Mouse (Mus musculus) adrenal gland, postnatal 14 days (tissue): ENCODE data around the gene Trpm1. TPM values are rescaled to one million over a fixed set of nuclear protein-coding genes. Genes with fewer than 3 reads are reported as not detected.

Source experiments
- DNase-seq: peaks from one replicate; pipeline ENCODE4 v3.0.0; 2021; ENCODE audit warnings: mixed read lengths
- microRNA-seq, 2 experiments: library from miRNA; unstranded; fragments of <30 nt; microRNA quantifications; one replicate each; pipeline ENCODE4 v1.2.0; 2021
- total RNA-seq: library from RNA; stranded (reverse); gene quantifications from 2 replicates; pipeline ENCODE4 v1.2.3, GENCODE M21; 2021

Trpm1 gene
- total RNA-seq, 1 experiment from 2014 or later, result not detected

DNA sequence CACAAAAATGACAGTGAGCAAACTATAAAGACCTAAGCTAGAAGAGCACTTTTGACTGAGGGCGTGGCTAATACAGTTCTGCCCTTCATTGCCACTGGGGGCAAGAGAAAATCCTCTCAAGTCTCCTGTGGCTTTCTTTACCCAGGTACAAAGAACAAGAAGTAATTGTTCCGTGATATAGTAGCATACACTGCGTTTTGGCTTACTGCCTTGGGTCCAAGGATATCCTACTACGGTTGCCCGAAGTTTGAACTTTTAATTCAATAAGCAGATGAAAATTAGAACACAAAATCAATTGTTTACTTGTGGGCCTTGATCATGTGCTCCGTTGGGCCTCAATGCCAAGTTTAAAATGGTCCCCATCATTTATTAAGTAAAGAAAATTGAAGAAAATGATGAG, 136.8 kb downstream of the Trpm1 start:
- DNase-seq, result no peak

DNA sequence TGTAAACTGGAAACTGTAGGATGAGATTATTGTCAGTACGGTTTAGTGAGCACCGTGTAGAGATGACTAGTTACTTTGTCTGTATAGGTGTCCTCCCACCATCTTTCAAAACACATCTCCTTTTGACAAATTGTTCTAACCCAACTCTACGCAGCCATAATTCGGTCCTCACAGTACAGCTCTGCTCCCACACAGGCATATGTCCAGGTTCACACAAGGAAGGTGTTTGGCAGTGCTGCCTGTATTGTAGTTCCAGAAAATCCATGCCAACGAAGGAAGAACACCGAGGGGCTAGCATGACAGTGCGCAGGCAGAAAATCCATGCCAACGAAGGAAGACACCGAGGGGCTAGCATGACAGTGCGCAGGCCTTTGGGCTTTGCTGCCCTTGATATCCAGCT, 138.1 kb downstream of the Trpm1 start:
- DNase-seq, result no peak

DNA sequence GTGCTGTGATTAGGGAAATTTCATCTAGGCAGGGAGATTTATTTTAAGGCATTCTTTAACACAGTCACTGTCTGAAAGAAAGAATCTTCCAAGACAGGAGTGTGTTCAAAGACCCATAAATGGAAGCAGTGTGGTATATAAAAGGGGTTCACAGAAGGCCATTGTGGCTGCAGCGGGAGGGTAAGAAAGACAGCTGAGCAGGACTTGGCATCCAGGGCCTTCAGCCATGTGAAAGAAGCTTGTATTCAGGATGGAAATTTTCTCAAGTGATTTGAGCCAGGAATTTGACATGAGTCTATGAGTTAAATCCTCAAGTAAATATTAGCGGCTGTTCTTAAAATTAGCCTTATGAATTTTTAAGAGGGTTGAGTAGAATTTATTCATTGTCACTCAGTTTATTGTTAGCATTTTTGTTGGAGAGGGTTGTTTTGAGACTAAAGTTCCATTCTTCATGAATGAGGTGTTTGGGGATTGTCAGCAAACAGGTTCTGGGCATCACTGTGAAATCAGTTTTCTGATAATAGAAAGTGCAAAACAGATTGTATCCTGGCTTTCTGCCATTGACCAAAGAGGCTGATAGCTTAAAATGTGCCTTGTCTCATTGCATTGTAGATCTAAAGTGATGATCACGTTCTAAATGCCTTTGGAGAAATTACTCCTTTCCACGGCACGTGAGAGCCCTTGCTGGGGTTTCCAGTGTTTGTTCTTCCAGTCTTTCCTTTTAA, 142.8 kb downstream of the Trpm1 start:
- DNase-seq, result no peak

DNA sequence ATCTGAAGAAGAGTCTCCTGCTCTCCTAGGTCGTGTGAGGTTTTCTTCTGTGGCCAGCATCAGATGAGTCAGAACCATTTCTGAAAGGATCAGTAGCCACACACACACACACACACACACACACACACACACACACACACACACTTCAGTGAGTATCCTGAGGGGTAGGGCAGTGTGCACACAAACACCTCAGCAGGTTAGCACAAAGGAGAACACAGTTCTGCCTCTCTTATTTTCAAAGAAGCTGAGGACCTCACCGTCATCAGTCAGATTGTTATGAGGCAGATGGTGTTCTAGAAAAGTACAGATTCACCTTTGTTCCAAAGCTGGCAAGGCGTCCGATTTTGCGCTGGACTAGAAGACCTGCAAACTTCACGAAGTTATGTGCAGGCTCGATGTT, 156.6 kb downstream of the Trpm1 start:
- no peak for DNase-seq

DNA sequence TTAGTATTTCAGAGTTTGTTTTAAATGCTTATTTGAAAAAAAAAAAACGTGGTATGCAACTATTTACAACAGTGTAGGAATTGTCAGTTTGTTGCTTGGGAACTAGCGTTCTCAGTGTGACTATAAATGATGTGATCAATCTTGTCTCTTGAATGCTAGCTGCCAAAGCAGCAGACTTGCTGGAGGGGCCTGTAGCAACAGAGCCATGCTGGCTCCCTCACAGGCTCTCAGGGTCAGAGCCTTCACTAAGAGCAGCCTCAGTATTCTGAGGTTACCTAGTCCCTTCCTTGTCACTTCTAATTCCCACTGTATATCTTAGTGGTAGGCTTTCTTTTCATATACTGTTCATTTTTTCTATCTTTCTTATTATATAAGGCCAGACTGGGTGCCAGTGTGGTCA, 157.1 kb downstream of the Trpm1 start:
- DNase-seq, result no peak

DNA sequence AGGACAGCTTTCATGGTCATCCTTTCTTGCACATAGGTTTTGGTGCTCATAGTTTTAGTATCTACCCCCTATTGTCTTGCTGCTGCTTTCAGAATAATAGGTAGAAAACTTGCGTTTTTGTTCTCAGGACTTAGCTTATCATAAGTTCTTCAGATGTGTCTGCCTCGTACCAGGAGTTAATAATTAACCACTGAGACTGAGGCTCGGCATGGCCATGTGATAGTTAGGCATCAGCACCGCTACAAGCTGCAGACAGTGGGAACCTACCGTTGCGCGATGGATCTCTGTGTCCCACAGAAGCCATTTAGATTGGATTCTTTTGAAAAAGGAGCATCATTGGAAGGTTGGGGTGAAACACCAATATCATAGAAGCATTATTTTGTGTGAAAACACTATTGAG, 159.2 kb downstream of the Trpm1 start:
- no peak for DNase-seq

Small RNA genes lying within 50 kb of the gene (microRNA-seq; reads per million reads assigned to microRNA genes)
- gene Mir211 (0.85 to 1.5 reads per million in 2 experiments), gene Mir6416 (0 reads per million in 2 experiments)

Other genes with a start within 250 kb of the Trpm1 start
- not detected in 2 replicates for gene E030018B13Rik, start 237.0 kb upstream of the Trpm1 start, total RNA-seq
- gene Klf13, start 214.9 kb upstream of the Trpm1 start, total RNA-seq, result 85.8 and 102 TPM in 2 replicates
- 22.4 and 26.7 TPM in 2 replicates for gene Mtmr10, start 133.8 kb downstream of the Trpm1 start, total RNA-seq
- gene Fan1, start 220.3 kb downstream of the Trpm1 start, total RNA-seq, result 7.5 and 9.8 TPM in 2 replicates
- 29.0 and 29.2 TPM in 2 replicates for gene Mphosph10, start 238.4 kb downstream of the Trpm1 start, total RNA-seq
- gene Mcee, start 238.8 kb downstream of the Trpm1 start, total RNA-seq, result 151 and 154 TPM in 2 replicates